Mouse (Mus musculus): ENCODE data around the gene Ccnc. TPM values are rescaled to one million over a fixed set of nuclear protein-coding genes. Genes with fewer than 3 reads are reported as not detected.
"Not testable (repeated sequence)": the region's sequence is repeated elsewhere in the genome, so short reads cannot be mapped to it uniquely, and the experiment has no call there.

Ccnc gene
- total RNA-seq, 2 experiments from 2014 or later: 21.3 to 22.4 TPM

DNA sequence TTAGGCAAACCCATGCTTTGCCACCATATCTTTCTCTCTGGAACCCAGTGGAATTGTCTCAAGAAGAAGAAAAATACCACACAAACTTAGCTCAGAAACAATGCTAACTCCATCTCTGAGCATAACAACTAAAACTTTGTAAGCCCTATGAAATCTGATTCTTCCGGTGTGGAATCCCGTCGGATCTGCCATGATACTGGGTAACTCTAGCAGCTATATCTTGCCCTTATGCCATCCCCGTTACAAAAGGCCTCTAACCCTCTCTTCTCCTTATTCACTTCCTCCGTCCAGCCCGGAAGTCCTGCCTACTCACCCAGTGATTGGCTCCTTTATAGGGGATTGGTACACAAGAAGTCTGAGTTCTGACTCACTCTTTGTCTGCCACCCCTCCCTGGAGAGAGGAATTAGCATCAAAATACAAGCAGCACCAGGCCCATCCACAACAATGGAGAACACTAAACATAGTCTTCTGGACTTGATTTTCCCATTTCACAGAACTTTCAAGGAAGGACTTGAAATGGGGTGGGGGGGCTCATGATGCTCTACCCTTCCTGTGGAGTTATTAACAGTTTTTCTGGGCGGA lies 4.7 kb upstream of the Ccnc start:
- no peak for DNase-seq (ENCODE audit: low spot score in 2 of 2)

DNA sequence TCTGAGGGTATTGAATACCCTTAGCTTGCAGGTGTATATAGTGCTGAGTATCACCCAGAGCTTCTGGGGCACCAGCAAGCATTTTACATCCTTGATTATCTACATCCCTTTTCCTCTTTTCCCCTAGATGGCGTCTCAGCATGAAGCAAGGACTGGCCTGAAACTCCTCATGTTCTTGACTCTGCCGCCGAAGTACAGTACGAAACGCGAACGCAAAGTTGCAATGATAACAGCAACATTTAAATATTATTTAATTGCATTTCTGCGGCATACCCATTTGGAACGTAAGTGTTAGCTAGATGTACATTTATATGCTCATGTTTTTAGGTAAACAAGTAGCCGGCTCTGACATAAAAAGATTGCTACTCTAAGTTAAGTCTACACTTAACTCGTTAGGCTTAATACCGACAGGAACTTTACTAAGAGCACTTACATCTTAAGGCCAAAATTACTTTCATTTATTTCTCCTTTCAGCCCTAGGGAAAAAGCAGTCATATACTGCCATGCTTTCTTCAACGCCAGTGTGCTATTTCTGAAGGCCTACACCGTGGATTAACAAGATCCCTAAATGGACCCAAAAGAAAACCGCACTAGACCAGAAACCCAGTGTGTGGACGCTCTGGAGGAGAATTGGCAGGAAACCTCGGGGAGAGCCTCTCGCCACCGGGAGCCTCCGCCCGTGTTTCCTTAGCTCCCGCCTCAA lies 438 bp upstream of the Ccnc start:
- no peak for DNase-seq (ENCODE audit: low spot score in 2 of 2)

DNA sequence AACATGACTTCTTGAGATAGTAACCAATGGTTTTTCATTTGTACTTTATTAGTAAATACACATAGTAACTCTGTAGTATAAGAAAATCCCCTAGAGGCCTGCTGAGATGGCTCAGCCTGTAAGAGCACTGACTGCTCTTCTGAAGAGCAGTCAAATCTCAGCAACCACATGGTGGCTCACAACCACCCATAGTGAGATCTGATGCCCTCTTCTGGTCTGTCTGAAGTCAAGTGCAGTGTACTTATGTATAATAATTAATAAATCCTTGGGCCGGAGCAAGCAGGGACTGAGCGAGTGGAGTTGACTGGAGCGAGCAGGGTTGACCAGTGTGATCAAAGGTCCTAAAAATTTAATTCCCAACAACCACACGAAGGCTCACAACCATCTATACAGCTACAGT lies 11.7 kb downstream of the Ccnc start:
- no peak for DNase-seq (ENCODE audit: low spot score in 2 of 2)

DNA sequence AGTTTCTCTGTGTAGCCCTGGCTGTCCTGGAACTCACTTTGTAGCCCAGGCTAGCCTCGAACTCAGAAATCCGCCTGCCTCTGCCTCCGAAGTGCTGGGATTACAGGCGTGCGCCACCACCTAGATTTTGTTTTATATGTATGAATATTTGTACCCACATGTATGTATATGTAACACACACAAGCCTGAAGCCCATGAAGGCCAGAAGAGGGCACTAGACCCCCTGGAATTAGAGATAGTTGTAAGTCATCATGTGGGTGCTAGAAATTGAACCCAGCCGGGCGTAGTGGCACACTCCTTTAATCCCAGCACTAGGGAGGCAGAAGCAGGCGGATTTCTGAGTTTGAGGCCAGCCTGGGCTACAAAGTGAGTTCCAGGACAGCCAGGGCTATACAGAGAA lies 16.6 kb downstream of the Ccnc start:
- DNase-seq (ENCODE audit: low spot score in 2 of 2): not testable (repeated sequence)

DNA sequence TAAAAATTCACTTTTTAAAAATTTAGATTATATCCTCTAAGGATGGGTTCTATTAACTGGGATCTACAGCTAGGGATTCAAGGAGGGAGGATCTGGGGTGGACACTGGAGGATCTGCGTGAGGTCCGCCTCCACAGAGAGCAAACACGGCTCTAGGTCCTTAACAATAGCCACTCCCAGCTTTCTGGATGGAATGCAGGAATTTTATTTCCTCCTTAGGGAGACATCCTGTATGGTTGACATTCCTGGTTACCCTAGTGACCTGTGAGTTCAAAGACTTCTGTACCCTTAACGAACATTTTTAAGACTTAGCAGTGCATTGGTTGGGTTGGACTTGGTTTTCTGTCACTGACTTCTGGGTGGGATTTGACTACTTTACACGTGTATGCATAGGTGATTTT lies 18.2 kb downstream of the Ccnc start:
- no peak for DNase-seq (ENCODE audit: low spot score in 2 of 2)

DNA sequence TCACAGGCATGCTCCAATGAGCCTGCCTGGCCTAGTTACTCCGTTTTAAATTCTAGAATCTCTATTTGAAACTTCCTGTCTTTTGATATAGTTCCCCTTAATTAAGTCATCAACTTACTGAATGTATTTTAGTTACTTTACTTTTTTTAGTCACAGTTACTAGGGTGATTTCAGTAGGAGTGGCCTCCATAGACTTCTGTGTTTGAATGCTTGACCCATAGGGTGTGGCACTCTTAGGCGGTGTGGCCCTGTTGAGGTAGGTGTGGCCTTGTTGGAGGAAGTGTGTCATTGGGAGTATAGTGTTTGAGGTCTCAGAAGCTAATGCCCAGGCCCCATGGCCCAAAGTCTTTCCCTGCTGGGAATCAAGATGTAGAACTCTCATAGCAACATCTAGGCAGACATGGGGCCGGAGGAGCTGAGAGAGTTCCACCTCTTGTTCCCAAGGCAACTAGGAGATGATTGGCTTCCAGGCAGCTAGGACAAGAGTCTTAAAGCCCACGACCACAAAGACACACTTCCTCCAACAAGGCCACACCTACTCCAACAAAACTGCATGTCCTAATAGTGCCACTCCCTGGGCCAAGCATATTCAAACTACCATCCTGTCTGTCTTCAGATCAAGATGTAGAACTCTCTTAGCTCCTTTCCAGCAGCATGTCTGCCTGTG lies 27.8 kb downstream of the Ccnc start:
- no peak for DNase-seq (ENCODE audit: low spot score in 2 of 2)

DNA sequence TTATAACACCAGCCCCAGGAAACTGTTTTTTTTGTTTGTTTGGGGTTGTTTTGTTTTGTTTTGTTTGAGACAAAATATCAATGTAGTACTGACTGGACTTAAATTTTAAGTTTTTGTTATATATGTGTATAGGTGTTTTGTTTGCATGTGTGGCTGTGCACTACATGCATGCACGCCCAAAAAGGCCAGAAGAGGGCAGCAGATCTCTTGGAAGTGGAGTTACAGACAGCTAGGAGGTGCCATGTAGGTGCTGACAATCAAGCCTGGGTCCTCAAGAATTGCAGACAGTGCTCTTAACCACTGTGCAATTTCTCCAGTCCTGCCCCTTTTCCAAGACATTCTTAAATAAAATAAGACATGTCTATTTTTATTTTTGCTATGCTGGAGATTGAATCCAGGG lies 31.4 kb downstream of the Ccnc start:
- no peak for DNase-seq (ENCODE audit: low spot score in 2 of 2)

DNA sequence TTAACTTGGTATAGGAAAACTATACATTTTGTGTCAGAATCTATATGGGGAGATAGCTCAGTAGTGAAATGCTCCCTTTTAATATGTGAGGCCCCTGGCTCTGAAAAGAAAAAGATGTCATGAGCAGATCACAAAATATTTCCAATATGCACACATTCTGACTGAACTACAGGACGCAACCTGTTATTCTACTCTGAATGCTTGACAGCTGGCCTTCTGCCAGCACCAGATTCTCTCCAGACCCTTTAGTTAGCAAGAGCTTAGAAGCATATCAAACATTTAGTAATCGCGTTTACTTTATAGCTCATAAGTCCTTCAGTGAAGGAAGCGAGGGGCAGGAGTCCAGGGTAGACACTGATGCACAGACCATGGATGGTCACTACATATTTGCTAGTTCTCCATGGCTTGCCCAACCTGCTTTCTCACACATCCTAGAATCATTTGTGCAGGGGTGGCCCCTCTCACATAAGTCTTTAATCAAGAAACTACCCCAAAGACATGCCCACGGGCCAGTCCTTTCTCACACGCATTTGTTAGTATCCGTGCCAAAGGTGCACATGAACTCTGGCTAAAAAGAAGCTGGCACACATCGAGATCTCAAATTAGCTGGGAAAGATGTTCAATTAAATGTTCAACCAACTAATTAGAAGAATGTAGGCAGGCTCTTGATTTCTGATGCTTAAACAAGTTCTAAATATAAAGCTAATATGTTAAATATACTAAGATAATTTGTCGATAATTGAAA lies 34.1 kb downstream of the Ccnc start:
- no peak for DNase-seq (ENCODE audit: low spot score in 2 of 2)

DNA sequence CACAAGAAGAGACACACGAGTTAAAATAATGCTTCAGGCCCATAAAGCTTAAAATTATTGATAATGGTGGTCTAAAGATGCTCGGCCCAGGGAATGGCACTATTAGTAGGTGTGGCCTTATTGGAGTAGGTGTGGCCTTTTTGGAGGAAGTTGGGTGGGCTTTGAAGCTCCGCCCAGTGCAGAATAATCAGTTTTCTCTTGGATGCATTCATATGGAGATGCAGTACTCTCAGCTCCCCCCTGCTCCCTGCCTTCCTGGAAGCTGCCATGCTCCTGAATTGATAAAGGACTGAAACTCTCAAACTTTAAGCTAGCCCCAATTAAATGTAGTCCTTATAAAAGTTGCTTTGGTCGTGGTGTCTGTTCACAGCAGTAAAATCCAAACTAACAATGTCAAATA lies 36.3 kb downstream of the Ccnc start:
- no peak for DNase-seq (ENCODE audit: low spot score in 2 of 2)

DNA sequence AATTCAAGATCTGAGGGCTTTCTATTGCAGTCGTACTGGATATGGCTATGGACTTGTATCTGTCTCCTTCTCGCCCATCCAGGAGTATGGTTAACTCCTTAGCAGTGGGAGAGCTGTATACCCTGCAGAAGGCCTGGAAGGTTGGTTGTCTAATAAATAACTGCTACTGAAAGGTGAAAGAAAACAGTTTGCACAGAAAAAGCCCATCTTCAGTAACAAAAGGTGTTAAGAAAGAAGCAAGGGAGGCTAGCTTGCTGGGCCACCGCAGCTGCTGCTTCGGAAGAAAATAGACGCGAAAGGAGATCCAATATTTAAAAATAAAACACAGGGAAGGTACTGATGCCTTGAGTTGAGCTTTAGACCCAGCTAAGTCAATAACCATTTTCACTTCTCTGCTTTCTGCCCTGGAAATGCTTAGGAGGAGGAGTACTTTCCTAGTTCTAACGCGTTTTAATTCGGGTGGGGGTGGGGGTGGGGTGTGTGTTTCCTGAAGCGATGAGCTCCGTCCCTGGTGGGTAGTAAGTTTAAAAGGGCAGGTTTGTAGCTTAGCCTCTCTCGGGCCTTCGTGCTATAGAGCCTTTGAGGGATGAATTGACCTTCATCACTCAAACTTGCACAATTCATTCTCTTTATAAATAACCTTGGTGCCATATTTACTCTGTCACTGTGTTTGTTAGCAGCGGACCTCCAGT lies 38.8 kb downstream of the Ccnc start:
- no peak for DNase-seq (ENCODE audit: low spot score in 2 of 2)

DNA sequence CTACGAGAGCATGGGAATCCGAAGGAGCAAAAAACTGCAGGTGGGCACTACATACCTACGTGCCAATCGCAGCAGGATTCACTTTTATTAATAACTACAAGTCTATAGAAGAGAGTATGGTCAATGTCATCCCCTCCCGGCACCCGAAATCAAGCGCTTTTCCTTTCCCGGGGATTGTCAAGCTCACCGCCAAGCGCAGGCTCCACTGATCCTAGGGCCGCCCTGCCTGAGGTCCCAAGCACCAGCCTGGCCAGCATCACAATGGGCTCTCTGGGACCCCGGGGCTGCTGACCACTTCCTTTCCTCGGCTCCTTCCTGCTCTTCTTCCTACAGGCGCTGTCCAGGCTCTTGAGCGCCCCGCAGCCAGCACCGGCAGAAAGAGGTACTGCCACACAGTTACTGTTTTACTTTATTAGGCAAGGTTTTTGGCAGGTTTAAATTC lies 39.4 kb downstream of the Ccnc start, which contains the start of the genes Usp45 and Tstd3:
Usp45 (plus strand) TSS at position 294 of the 442 bp plus-strand sequence.
Tstd3 (minus strand) TSS at position 350 of the 442 bp plus-strand sequence.
- peak; percentile 21 to 52 for DNase-seq (ENCODE audit: low spot score in 2 of 2)

DNA sequence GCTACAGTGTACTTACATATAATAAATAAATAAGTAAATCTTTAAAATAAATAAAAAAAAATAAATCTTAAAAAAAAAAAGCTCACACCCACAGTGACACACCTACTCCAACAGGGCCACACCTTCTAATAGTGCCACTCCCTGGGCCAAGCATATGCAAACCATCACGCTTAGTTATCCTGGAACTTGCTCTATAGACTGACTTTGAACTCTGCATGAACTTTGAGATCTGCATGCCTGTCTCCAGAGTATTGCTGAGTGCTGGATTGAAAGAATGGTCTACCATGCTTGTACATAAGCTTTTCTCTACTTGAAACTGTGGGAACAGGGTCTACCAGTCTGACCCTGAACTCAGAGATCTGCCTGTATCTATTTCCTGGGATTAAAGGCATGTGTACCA lies 43.6 kb downstream of the Ccnc start:
- no peak for DNase-seq (ENCODE audit: low spot score in 2 of 2)

DNA sequence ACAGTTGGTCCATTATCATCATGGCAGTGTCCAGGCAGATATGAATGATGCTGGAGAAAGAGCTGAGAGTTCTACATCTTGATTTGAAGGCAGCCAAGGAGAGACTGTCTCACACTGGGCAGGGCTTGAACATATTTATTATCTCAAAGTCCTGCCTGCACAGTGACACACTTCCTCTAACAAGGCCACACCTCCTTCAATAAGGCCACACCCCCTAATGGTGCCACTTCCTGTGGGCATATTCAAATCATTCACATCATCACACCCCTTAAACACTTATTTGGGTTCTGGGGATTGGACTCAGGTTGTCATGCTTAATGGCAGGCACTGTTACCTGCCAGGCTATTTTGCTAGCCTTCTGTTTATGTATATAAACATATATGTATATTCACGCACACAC lies 44.8 kb downstream of the Ccnc start:
- no peak for DNase-seq (ENCODE audit: low spot score in 2 of 2)

DNA sequence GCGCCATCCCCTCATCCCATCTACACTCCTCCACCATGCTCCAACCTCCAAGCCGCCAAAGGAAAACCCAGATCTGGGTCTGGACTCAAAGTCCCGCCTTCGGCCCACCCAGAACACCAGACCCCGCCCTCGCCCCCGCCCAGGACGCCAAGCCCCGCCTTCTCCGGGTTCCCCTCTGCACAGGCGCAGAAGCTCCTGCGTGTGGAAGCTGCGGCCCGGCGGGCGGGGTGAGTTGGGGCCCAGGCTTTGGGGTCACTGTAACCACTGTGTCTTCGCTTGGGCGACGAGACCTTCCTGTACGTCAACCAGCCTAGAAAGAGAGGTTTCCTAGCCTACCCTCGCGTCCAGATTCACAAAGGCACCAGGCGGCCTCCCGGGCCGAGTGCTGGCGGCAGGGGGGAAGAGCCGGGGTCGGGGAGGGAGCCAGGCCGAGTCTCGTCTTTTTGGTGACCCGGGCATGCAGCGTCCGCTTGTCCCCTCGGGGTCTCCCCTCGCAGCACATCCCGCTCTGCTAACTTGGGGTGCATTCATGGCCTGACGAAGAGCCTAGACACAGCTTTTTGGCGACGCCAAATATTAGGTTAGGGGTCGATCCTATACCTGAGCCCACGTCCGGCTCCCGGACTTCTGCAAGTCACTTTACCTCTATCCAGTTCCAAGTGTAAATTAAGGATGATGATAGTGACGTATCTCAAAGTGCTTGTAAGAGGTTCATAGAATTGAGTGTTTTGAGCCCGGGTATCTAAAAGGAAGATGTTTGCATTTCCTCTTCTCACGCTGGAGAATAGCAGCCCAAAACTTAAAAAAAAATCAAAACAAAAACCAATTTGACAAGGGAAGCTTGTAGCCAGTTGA lies 48.8 kb downstream of the Ccnc start:
- peak; percentile 85 to 96 for DNase-seq (ENCODE audit: low spot score in 2 of 2)

DNA sequence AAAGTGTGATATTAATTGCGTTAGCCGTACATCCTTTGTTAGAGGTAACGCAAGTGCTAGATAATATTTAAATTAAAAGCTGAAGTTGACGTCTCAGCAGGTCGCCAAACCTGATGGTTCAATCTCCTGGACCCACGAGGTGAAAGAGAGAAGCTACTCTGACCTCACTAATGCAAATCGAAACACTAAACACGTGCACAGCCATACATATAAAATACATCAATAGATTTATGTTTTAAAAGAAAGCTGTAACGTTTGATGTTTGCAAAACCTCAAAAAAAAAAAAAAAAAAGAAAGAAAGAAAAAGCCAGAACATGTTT lies 49.4 kb downstream of the Ccnc start:
- DNase-seq (ENCODE audit: low spot score in 2 of 2): no peak

DNA sequence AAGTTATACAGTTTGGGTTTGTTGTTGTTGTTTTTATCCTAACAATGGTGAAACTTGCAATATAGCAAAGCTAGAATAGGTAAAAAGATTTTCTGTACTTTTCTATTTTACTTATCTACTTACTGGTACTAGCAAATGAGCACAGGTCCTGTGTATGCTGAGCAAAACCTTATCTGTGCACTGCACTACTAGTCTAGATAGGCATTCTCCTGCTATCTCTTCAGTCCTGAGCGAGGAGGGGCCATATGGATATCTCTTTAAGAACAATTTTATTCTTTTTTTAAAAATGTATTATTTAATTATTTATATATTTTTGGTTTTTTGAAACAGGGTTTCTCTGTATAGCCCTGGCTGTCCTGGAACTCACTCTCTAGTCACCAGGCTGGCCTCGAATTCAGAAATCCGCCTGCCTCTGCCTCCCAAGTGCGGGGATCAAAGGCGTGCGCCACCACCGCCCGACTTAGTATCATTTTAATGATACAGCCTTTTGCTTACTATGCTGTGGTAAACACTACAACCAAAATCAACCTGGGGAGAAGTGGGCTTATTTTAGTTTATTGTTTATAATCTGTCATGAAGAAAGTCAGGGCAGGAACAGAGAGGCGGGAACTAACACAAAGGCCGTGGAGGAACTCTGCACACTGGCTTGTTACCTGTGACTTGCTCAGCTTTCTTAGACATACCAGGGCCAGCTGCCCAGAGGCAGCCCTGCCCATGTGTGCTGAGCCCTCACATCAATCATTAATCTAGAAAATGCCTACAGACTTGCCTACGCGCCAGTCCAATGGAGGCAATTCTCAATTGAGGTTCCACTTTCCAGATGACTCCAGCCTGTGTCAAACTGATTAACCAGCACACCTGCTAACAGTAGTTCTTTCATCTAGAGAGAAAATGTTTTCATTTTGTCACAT lies 53.6 kb downstream of the Ccnc start:
- no peak for DNase-seq (ENCODE audit: low spot score in 2 of 2)

DNA sequence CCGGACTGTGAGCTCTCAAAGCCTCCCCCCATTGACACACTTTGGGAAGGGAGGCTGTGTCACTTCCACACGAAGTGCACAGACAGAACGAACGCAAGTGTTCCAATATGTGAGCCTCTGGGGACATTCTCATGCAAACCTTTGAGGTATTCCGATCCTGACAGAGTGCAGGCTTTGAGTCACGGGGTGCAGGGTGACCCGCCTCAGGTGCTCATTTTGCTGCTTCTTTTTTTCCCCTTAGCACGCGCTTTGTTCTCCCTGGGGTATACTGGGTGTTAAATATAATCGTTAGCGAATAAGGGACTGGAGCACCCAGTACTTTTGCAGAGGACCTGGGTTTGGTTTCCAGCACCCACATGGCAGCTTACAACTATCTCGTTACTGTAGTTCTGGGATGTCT lies 58.8 kb downstream of the Ccnc start:
- no peak for DNase-seq (ENCODE audit: low spot score in 2 of 2)

DNA sequence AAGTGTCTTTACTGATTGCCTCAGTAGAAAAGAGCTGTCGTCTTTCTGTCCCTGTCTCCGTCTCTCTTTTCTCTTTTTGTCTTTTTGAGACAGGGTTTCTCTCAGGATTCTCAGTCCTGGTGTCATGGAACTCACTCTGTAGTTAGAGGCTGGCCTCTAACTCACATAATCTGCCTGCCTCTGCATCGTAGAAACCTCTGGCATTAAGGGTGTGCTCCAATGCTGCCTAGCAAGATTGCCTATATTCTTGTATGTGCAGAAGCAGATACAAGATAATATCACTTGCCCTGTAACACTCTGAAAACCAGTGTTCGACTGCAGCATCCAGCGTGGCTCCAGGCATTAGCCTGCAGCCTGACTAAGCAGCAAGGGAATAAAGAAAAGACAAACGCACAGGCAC lies 61.4 kb downstream of the Ccnc start:
- no peak for DNase-seq (ENCODE audit: low spot score in 2 of 2)

DNA sequence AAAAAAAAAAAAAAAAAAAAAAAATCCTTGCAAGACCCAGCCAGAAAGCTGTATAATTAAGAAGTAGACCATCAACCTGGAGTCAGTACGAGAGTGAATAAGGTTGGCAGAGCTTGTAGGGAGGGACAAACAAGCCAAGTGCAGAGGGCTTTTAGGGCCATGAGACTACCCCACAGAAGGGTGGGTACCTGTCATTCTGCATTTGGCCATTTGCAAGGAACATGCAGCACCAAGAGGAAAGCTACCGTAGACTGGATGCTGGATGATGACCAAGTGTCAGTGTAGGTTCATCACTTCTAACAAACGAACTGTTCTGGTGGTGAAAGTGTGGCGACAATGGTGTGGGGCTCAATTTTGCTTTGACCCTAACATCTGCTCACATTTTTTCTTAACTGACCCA lies 62.3 kb downstream of the Ccnc start:
- DNase-seq (ENCODE audit: low spot score in 2 of 2): no peak

All from adrenal gland, postnatal 4 days (tissue).